Mouse (Mus musculus) monocyte, adult 5-6 weeks (primary cell): ENCODE measurements around the gene Dnaja1. TPM values are rescaled to one million over a fixed set of nuclear protein-coding genes. Genes with fewer than 3 reads are reported as not detected.

Source experiments
- total RNA-seq: library from RNA; stranded (forward); fragments of 200-1000, 200-491, 200-594 nt; gene quantifications from 3 replicates; pipeline ENCODE4 v1.2.3, GENCODE M21; 2017

The Dnaja1 gene
- total RNA-seq, 1 experiment from 2014 or later: 373 TPM

Other genes with a start within 250 kb of the Dnaja1 start
- gene Tmem215, start 250.0 kb upstream of the Dnaja1 start, total RNA-seq: not detected in 3 replicates
- 5.2 to 14.7 TPM (median 5.3 TPM) in 3 replicates for gene Aptx, start 19.0 kb upstream of the Dnaja1 start, total RNA-seq
- gene Smu1, start 35.8 kb downstream of the Dnaja1 start, total RNA-seq: 135 to 185 TPM (median 161 TPM) in 3 replicates
- 27.7 to 60.9 TPM (median 40.1 TPM) in 3 replicates for gene B4galt1, start 131.9 kb downstream of the Dnaja1 start, total RNA-seq
- not detected in 3 replicates for gene Spink4, start 197.9 kb downstream of the Dnaja1 start, total RNA-seq
- gene Bag1, start 226.1 kb downstream of the Dnaja1 start, total RNA-seq: 241 to 264 TPM (median 246 TPM) in 3 replicates
- 103 to 128 TPM (median 128 TPM) in 3 replicates for gene Chmp5, start 226.3 kb downstream of the Dnaja1 start, total RNA-seq
- 52.8 to 83.9 TPM (median 66.9 TPM) in 3 replicates for gene Nfx1, start 248.8 kb downstream of the Dnaja1 start, total RNA-seq